Mouse (Mus musculus) c-Kit-positive CD71-positive TER-119-negative erythroid progenitor cells, embryonic 14.5 days (primary cell): Measurements from ENCODE around the gene Prl6a1.

Experiments used
- DNase-seq: peaks from one replicate; pipeline ENCODE4 v3.0.0-alpha.2; 2013; ENCODE audit warnings: low read depth

Prl6a1 gene

GRCm38 (mm10) chr13:27312334-27313225 lies at the start of gene Prl6a1:
TSS of gene Prl6a1 (plus strand) at chr13:27312627.
- DNase-seq: no peak

DNA sequence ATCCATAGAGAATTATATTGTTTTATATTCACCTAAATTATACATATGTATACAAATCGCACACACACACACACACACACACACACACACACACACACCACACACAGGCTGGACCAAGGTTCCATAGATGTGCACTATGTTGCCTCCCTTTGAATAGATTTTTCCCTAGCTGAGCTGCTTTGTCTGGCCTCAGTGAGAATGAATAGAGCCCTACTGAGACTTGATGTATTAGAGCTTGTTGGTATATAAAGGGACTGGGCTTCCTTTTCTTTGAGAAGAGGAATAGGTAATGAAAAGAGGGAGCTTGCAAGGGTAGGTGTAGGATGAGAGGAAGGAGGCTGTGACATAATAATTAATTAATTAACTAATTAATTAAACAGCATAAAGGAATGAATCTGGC lies 22.6 kb downstream of the Prl6a1 start:
- DNase-seq: no peak

- no peak for DNase-seq
Observed at GRCm38 (mm10) chr13:27342733-27343275, 30.4 kb downstream of the Prl6a1 start.

DNA sequence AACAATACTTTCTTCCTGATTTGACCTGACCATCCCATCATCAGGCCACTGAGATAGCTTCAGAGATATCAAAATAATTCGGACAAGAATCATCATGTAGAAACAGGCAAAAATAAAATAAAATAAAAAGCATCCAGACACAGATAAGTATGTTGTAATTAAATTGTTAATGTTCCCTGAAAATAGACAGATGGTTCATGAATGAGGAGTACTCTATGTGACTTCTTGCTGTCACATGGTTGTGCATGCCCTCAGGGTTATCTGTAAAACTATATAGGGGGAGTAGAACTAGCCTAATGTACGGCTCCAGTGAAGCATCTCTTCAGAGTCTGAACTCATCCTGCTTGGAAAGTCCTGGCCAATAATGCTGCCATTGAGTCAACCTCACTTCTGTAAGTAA lies 32.9 kb downstream of the Prl6a1 start, which contains the start of gene Prl8a2:
Gene Prl8a2 (plus strand): TSS at position 301 of the 400 bp plus-strand sequence.
- DNase-seq: no peak
